Mouse (Mus musculus): ENCODE data around the gene Eef1a1. TPM values are rescaled to one million over a fixed set of nuclear protein-coding genes. Genes with fewer than 3 reads are reported as not detected.

Gene Eef1a1
- total RNA-seq (2023): 10,655 TPM

GRCm38 (mm10) chr9:78488890-78489420 is at the start of gene Eef1a1:
TSS of gene Eef1a1 (minus strand) at chr9:78489151.

GRCm38 (mm10) chr9:78447973-78448873 is 40.7 kb downstream of the Eef1a1 start, which contains the start of the genes Mto1 and Gm17324:
TSS of gene Mto1 (plus strand) at chr9:78448208.
TSS of gene Gm17324 (minus strand) at chr9:78448786.

DNA sequence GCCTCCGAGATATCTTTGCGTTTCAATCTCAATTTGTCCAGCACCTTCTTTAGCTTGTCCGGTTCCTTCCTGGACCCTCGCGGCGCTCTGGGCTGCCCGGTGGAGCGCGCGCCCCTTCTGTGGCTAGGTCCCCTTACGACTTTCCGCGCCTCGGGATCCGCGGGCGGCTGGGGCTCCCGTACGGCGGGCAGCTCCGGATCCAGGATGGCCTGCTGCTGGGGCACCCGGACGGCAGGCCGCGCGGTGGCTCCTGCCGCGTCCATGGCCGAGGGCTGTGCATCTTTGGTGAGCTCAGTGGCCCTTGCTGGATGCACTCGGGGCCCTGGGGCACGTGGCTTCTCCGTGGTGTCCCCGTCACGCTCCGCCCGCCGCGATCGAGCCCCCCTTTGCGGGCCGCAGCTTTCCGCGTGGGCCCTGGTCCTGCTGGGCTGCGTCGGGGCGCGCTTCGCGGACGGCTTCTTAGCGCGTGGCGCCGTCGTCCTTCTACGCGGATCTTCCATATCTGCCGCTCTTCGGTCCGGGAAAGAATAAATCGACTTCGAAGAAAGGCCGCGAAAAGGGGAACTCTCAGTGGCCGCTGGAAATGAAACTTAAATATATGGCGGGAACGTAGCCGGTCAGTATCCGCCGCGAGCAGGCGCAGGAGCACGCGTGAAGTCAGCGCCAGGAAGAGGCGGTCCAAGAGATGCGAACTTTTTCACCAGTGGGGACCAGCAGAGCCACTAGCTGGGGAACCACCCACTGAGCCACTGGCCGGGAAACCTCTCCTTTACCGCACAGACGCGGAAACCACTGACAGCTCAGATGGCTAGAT is 46.2 kb downstream of the Eef1a1 start, which contains the start of gene Cgas:
Gene Cgas, minus strand, starts transcription at position 659 of the 814 bp plus-strand sequence.

Other genes starting within 250 kb of the Eef1a1 start
- not detected for gene Gm3776, start 232.0 kb downstream of the Eef1a1 start, total RNA-seq (2023)
- gene Gm10639, start 199.2 kb downstream of the Eef1a1 start, total RNA-seq (2023): not detected
- not detected for gene Omt2a, start 174.4 kb downstream of the Eef1a1 start, total RNA-seq (2023)
- gene Omt2b, start 161.6 kb downstream of the Eef1a1 start, total RNA-seq (2023): not detected
- not detected for gene Gsta2, start 133.4 kb downstream of the Eef1a1 start, total RNA-seq (2023)
- gene Dppa5a, start 121.0 kb downstream of the Eef1a1 start, total RNA-seq (2023): not detected
- gene Ooep, start 110.4 kb downstream of the Eef1a1 start, total RNA-seq (2023): not detected
- gene Ddx43, start 93.4 kb downstream of the Eef1a1 start, total RNA-seq (2023): 1.5 TPM
- gene Cgas, start 45.9 kb downstream of the Eef1a1 start, total RNA-seq (2023): 3.8 TPM
- gene Mto1, start 40.9 kb downstream of the Eef1a1 start, total RNA-seq (2023): 22.9 TPM
- gene Gm17324, start 40.4 kb downstream of the Eef1a1 start, total RNA-seq (2023): not detected
- 4.9 TPM for gene Slc17a5, start 98.9 kb upstream of the Eef1a1 start, total RNA-seq (2023)
- not detected for gene Cd109, start 126.4 kb upstream of the Eef1a1 start, total RNA-seq (2023)

Data from CD4-positive naive resting alpha-beta T cell, adult 76 days (primary cell).